Comparison of ENCODE assay signal across 7 mouse cellular contexts in the genomic region with DNA sequence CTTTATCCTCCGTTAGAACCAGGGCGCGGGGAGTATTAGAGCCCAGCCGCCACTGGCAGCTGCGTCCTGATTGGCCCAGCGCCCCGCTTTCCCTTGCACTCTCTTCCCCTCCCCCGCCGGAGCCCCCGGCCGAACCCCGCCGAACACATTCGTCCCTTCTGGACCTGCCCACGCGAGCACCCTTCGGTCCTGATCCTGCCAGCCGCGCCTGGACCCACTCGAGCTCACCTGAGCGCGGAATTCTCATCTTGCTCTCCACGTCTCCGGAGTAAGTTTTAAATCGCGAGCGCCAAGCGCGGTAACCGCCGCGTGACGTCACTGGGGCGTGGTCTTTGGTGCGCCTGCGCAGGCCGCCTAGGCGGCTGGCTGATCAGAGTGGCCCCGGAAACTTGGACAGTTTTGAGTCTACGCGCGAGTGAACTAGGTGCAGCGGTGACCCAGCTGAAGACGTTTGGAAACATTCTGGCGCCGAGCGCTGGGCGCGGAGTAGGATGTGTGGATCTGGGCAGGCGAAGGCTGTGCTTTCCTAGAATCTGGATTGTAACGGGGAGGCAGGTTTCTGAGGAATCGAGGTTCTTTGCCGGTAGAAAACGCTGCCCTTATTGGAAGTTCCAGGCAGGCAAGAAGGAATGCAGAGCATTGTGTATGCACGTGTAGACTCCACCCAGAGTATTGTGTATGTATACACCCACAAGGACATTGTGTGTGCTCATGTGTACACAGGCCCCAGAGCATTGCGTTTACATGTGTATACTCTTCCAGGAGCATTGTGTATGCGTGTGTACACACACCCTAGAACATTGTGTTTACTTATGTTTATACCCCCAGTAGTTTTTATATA. TPM values are rescaled to one million over a fixed set of nuclear protein-coding genes. Genes with fewer than 3 reads are reported as not detected.
DNase-seq lines count a peak whose midpoint lies in the region; ATAC-seq lines count a peak whose summit lies in the region.

A gene (minus strand): TSS at position 334 of the 841 bp plus-strand sequence.

- peak; percentile 96 to 99 for DNase-seq in adrenal gland, adult 18-20 months (ENCODE audit: low spot score in 2 of 2)
- peak; percentile 95 for DNase-seq in embryo, embryonic 11 days
- DNase-seq in gastrocnemius, postnatal 36 days = peak; percentile 90 to 95
- peak; percentile 85 to 88 for DNase-seq in left cerebral cortex, postnatal 36 days (ENCODE audit: low spot score in 2 of 2)
- peak; percentile 100 for DNase-seq in midbrain, embryonic 11.5 days (ENCODE audit: low spot score, missing footprints)
- DNase-seq in skeletal muscle tissue, adult 2 months (ENCODE audit: low read depth, low spot score) = peak; percentile 87

- no peaks in the 10 kb centered on the region for H3K27me3 ChIP-seq in intestine, embryonic 16.5 days (replicated peaks; ENCODE audit: control insufficient read depth, insufficient read depth, low read length)
- no peaks in the 10 kb centered on the region for H3K27me3 ChIP-seq in midbrain, embryonic 11.5 days (ENCODE audit: control insufficient read depth, insufficient read depth, low read length)

- H3K9me3 ChIP-seq in intestine, embryonic 16.5 days (ENCODE audit: control insufficient read depth, low read length) = no peaks in the 10 kb centered on the region
- H3K9me3 ChIP-seq in midbrain, embryonic 11.5 days (ENCODE audit: control insufficient read depth, low read length) = no peaks in the 10 kb centered on the region

- under 1% methylated on average over 57 of the region's 57 CpGs for WGBS in intestine, embryonic 16.5 days
- 1% methylated on average over 57 of the region's 57 CpGs for WGBS in midbrain, embryonic 11.5 days

- H3K4me2 ChIP-seq in intestine, embryonic 16.5 days (ENCODE audit: low read depth, low read length) = peak within 1 kb of the TSS; percentile 82
- peak within 1 kb of the TSS; percentile 68 for H3K4me2 ChIP-seq in midbrain, embryonic 11.5 days

- peaks cover 27% of the 10 kb centered on the region for H3K4me1 ChIP-seq in intestine, embryonic 16.5 days (ENCODE audit: control insufficient read depth, insufficient read depth, low read length)
- peaks cover 17% of the 10 kb centered on the region for H3K4me1 ChIP-seq in midbrain, embryonic 11.5 days (ENCODE audit: control insufficient read depth, insufficient read depth, low read length)

- no peaks in the 10 kb centered on the region for H3K36me3 ChIP-seq in intestine, embryonic 16.5 days (ENCODE audit: control insufficient read depth, insufficient read depth, low read length)
- H3K36me3 ChIP-seq in midbrain, embryonic 11.5 days (ENCODE audit: control insufficient read depth, insufficient read depth, low read length) = no peaks in the 10 kb centered on the region

- peak; percentile 93 for ATAC-seq in intestine, embryonic 16.5 days
- peak; percentile 93 for ATAC-seq in midbrain, embryonic 11.5 days (ENCODE audit: low FRiP score)

- H3K27ac ChIP-seq in intestine, embryonic 16.5 days (ENCODE audit: low read length) = peak within 1 kb of the TSS; percentile 89
- H3K27ac ChIP-seq in midbrain, embryonic 11.5 days (ENCODE audit: low read depth, low read length) = peak within 1 kb of the TSS; percentile 59; the same call in 1 of the 2 replicates

- peak within 1 kb of the TSS; percentile 68 for H3K4me3 ChIP-seq in intestine, embryonic 16.5 days (ENCODE audit: low read length)
- peak within 1 kb of the TSS; percentile 85 for H3K4me3 ChIP-seq in midbrain, embryonic 11.5 days (ENCODE audit: low read depth, low read length)

- intact Hi-C loops in gastrocnemius, postnatal 36 days (cut with DNase I) = no loop called here
- intact Hi-C loops in left cerebral cortex, postnatal 36 days (cut with DNase I) = no loop called here

- H3K9ac ChIP-seq in intestine, embryonic 16.5 days (ENCODE audit: low read depth, low read length) = peak within 1 kb of the TSS; percentile 78
- peak within 1 kb of the TSS; percentile 84 for H3K9ac ChIP-seq in midbrain, embryonic 11.5 days (ENCODE audit: low read length)

RNA-seq across cellular contexts. Expression of the gene that starts here (rescaled TPM):
- total RNA-seq in adrenal gland, adult 18-20 months (2021) = 1 to 10 TPM; 1.3 to 1.9 TPM
- total RNA-seq in gastrocnemius, postnatal 36 days (2021) = 1 to 10 TPM; 1.5 to 1.8 TPM
- 56.9 and 63.5 TPM in 2 replicates for polyA plus RNA-seq in intestine, embryonic 16.5 days (2015; fragmentation: Nextera tagmentation; extraction: Ambion mirVana)
- 1 to 10 TPM; 1.8 to 1.9 TPM for total RNA-seq in left cerebral cortex, postnatal 36 days (2021)
- polyA plus RNA-seq in midbrain, embryonic 11.5 days (2014; fragmentation: Nextera tagmentation; extraction: Ambion mirVana) = 112 and 114 TPM in 2 replicates

Comparison
In these comparisons a context has a peak if more than half of its experiments do, and no peak if none do; other contexts are left out.
1. Peak in every context shown above with its lines: DNase-seq, ATAC-seq, H3K4me3 ChIP-seq and H3K27ac ChIP-seq.